Comparison of ENCODE assay signal across 25 mouse cellular contexts in the genomic region with DNA sequence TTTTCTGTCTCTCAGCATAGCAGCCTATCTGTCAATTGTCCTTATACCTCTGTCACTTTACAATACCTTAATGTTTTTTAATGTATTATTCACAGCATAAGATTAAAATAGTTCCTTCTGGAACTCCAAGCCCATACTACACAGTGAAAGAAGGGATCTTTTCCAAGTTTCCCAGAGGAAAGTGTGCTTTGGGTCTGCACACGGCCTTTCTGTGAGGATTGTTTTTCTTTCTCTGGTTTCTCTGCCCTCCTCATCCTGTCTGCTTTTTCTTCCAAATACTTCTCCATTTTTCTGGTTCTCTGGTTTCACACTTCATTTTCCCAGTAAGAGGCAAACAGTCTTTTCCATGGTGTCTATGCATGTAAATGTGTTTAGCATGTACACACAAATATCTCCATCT. TPM values are rescaled to one million over a fixed set of nuclear protein-coding genes. Genes with fewer than 3 reads are reported as not detected.
DNase-seq lines count a peak whose midpoint lies in the region; ATAC-seq and TF ChIP-seq lines count a peak whose summit lies in the region.
"Had no signal": no experiment of that assay in that cellular context is flagged by ENCODE, and none has a peak within 500 bp of the region (broad histone marks: within the 10 kb centered on the region; RNA-seq: fewer than 3 reads in every experiment).

No protein-coding gene starts in this region.

- H3K4me1 ChIP-seq in forebrain, embryonic 10.5 days = no peaks in the 10 kb centered on the region
- no peaks in the 10 kb centered on the region for H3K4me1 ChIP-seq in forebrain, embryonic 15.5 days
- no peaks in the 10 kb centered on the region for H3K4me1 ChIP-seq in kidney, postnatal 0 days (replicated peaks; ENCODE audit: insufficient read depth, low read length)
- H3K4me1 ChIP-seq in embryonic facial prominence, embryonic 14.5 days (ENCODE audit: control insufficient read depth, insufficient read depth, low read length) = peaks cover 12% of the 10 kb centered on the region
- peaks cover 8% of the 10 kb centered on the region; the same call in 1 of the 2 replicates for H3K4me1 ChIP-seq in limb, embryonic 15.5 days
- H3K4me1 ChIP-seq: forebrain, embryonic 13.5 days; heart, embryonic 15.5 days; liver, embryonic 12.5 days; lung, embryonic 15.5 days; midbrain, embryonic 12.5 days had no signal

- no peak for TF ChIP-seq CTCF in kidney, postnatal 0 days (IDR thresholded peaks at IDR 0.05; ENCODE audit: low read depth)

- H3K4me3 ChIP-seq in forebrain, embryonic 10.5 days = no peak overlapping the region
- H3K4me3 ChIP-seq in forebrain, embryonic 15.5 days = no peak overlapping the region
- H3K4me3 ChIP-seq in kidney, postnatal 0 days (replicated peaks; ENCODE audit: low read depth, low read length) = no peak overlapping the region
- H3K4me3 ChIP-seq in embryonic facial prominence, embryonic 14.5 days (ENCODE audit: low read depth, low read length) = no peak overlapping the region
- H3K4me3 ChIP-seq in limb, embryonic 15.5 days = no peak overlapping the region
- H3K4me3 ChIP-seq: forebrain, embryonic 13.5 days; heart, embryonic 15.5 days; layer of hippocampus, adult 2 months; liver, embryonic 12.5 days; lung, embryonic 15.5 days; midbrain, embryonic 12.5 days had no signal

- no peaks in the 10 kb centered on the region for H3K9me3 ChIP-seq in forebrain, embryonic 10.5 days
- no peaks in the 10 kb centered on the region for H3K9me3 ChIP-seq in forebrain, embryonic 15.5 days
- H3K9me3 ChIP-seq in kidney, postnatal 0 days (replicated peaks; ENCODE audit: low read length) = no peaks in the 10 kb centered on the region
- H3K9me3 ChIP-seq in embryonic facial prominence, embryonic 14.5 days (ENCODE audit: control insufficient read depth, low read length) = no peaks in the 10 kb centered on the region
- H3K9me3 ChIP-seq in limb, embryonic 15.5 days = no peaks in the 10 kb centered on the region
- H3K9me3 ChIP-seq: forebrain, embryonic 13.5 days; heart, embryonic 15.5 days; liver, embryonic 12.5 days; lung, embryonic 15.5 days; midbrain, embryonic 12.5 days had no signal

- H3K27ac ChIP-seq in forebrain, embryonic 10.5 days = peak overlapping the region; percentile 57; the same call in 1 of the 2 replicates
- H3K27ac ChIP-seq in forebrain, embryonic 15.5 days (replicated peaks) = no peak overlapping the region
- H3K27ac ChIP-seq in kidney, postnatal 0 days = peak overlapping the region; percentile 36; the same call in 1 of the 2 replicates
- H3K27ac ChIP-seq in embryonic facial prominence, embryonic 14.5 days (replicated peaks; ENCODE audit: low read depth, low read length) = peak overlapping the region; percentile 85
- H3K27ac ChIP-seq in limb, embryonic 15.5 days = peak overlapping the region; percentile 80
- H3K27ac ChIP-seq: forebrain, embryonic 13.5 days; heart, embryonic 15.5 days; hindbrain, postnatal 0 days; layer of hippocampus, adult 2 months; liver, embryonic 12.5 days; lung, embryonic 15.5 days; midbrain, embryonic 12.5 days had no signal

- no peak overlapping the region for H3K9ac ChIP-seq in forebrain, embryonic 15.5 days (replicated peaks)
- H3K9ac ChIP-seq in kidney, postnatal 0 days (ENCODE audit: low read depth, low read length) = no peak overlapping the region
- H3K9ac ChIP-seq in embryonic facial prominence, embryonic 14.5 days (ENCODE audit: low read depth, low read length) = no peak overlapping the region
- no peak overlapping the region for H3K9ac ChIP-seq in limb, embryonic 15.5 days
- H3K9ac ChIP-seq: forebrain, embryonic 13.5 days; heart, embryonic 15.5 days; liver, embryonic 12.5 days; lung, embryonic 15.5 days; midbrain, embryonic 12.5 days had no signal

- H3K36me3 ChIP-seq in forebrain, embryonic 10.5 days (replicated peaks) = no peaks in the 10 kb centered on the region
- H3K36me3 ChIP-seq in forebrain, embryonic 15.5 days = no peaks in the 10 kb centered on the region
- no peaks in the 10 kb centered on the region for H3K36me3 ChIP-seq in kidney, postnatal 0 days (ENCODE audit: insufficient read depth, low read length)
- no peaks in the 10 kb centered on the region for H3K36me3 ChIP-seq in embryonic facial prominence, embryonic 14.5 days (ENCODE audit: control insufficient read depth, insufficient read depth, low read length)
- H3K36me3 ChIP-seq in limb, embryonic 15.5 days = no peaks in the 10 kb centered on the region
- H3K36me3 ChIP-seq: heart, embryonic 15.5 days; liver, embryonic 12.5 days; lung, embryonic 15.5 days; midbrain, embryonic 12.5 days had no signal

- no peak for ATAC-seq in forebrain, embryonic 15.5 days (replicated peaks)
- no peak for ATAC-seq in kidney, postnatal 0 days (replicated peaks; ENCODE audit: low FRiP score, low read depth)
- peak; percentile 60 for ATAC-seq in embryonic facial prominence, embryonic 14.5 days (ENCODE audit: low read depth)
- 0 out of 2 replicates have a peak, but pooled peaks have one; percentile 48 for ATAC-seq in limb, embryonic 15.5 days (ENCODE audit: insufficient number of reproducible peaks, low FRiP score, low TSS enrichment, low read depth)
- ATAC-seq: forebrain, embryonic 13.5 days; hindbrain, postnatal 0 days; intestine, postnatal 0 days; liver, embryonic 12.5 days had no signal

- no peak overlapping the region for H3K4me2 ChIP-seq in forebrain, embryonic 15.5 days (replicated peaks)
- H3K4me2 ChIP-seq in kidney, postnatal 0 days (ENCODE audit: low read length) = no peak overlapping the region
- peak overlapping the region; percentile 32; the same call in 1 of the 2 replicates for H3K4me2 ChIP-seq in embryonic facial prominence, embryonic 14.5 days (ENCODE audit: low read depth, low read length)
- no peak overlapping the region for H3K4me2 ChIP-seq in limb, embryonic 15.5 days
- H3K4me2 ChIP-seq: forebrain, embryonic 13.5 days; heart, embryonic 15.5 days; liver, embryonic 12.5 days; lung, embryonic 15.5 days; midbrain, embryonic 12.5 days had no signal

- DNase-seq in forebrain, embryonic 10.5 days (ENCODE audit: extremely low spot score, low spot score) = no peak
- DNase-seq in kidney, postnatal 0 days (ENCODE audit: low spot score) = peak; percentile 31
- DNase-seq in kidney, adult 8-10 months = no peak
- DNase-seq in embryonic facial prominence, embryonic 14.5 days (ENCODE audit: low spot score) = peak; percentile 69
- DNase-seq in urinary bladder, adult 2 months (ENCODE audit: low spot score) = no peak
- DNase-seq: adrenal gland, postnatal 25 days; cerebellum, adult 11-12 months; gastrocnemius, postnatal 10 days; heart, adult 18-20 months; heart, postnatal 4 days; layer of hippocampus, postnatal 36 days; lung, postnatal 4 days; thymus, postnatal 25 days had no signal

- 52% methylated on average over 1 of the region's 1 CpGs for WGBS in forebrain, embryonic 10.5 days
- WGBS in forebrain, embryonic 15.5 days = 77% methylated on average over 1 of the region's 1 CpGs
- 8% methylated on average over 1 of the region's 1 CpGs for WGBS in kidney, postnatal 0 days
- WGBS in embryonic facial prominence, embryonic 14.5 days = 21% methylated on average over 1 of the region's 1 CpGs
- WGBS in limb, embryonic 15.5 days = 15% methylated on average over 1 of the region's 1 CpGs

- H3K27me3 ChIP-seq in forebrain, embryonic 10.5 days (ENCODE audit: poor library complexity, severe bottlenecking) = no peaks in the 10 kb centered on the region
- no peaks in the 10 kb centered on the region for H3K27me3 ChIP-seq in forebrain, embryonic 15.5 days
- H3K27me3 ChIP-seq in kidney, postnatal 0 days (ENCODE audit: insufficient read depth, low read length) = no peaks in the 10 kb centered on the region
- H3K27me3 ChIP-seq in embryonic facial prominence, embryonic 14.5 days (replicated peaks; ENCODE audit: control insufficient read depth, insufficient read depth, low read length) = no peaks in the 10 kb centered on the region
- no peaks in the 10 kb centered on the region for H3K27me3 ChIP-seq in limb, embryonic 15.5 days
- H3K27me3 ChIP-seq: CH12.LX; forebrain, embryonic 13.5 days; heart, embryonic 15.5 days; liver, embryonic 12.5 days; lung, embryonic 15.5 days; midbrain, embryonic 12.5 days had no signal

RNA-seq across cellular contexts. Expression of a gene that starts 48.2 kb away (rescaled TPM):
- not detected in 2 replicates for polyA plus RNA-seq in forebrain, embryonic 10.5 days (2016; fragmentation: Nextera tagmentation; extraction: Ambion mirVana)
- polyA plus RNA-seq in forebrain, embryonic 15.5 days (2015; fragmentation: Nextera tagmentation; extraction: Ambion mirVana) = not detected in 2 replicates
- polyA plus RNA-seq in kidney, postnatal 0 days (2015; fragmentation: Nextera tagmentation; extraction: Ambion mirVana) = 9.3 and 9.9 TPM in 2 replicates
- polyA plus RNA-seq in embryonic facial prominence, embryonic 14.5 days (2014; fragmentation: Nextera tagmentation; extraction: Ambion mirVana) = not detected in 2 replicates
- polyA plus RNA-seq in limb, embryonic 15.5 days (2015; fragmentation: Nextera tagmentation; extraction: Ambion mirVana) = 0.06 and 0.08 TPM in 2 replicates
- 0.28 and 0.40 TPM in 2 replicates for polyA plus RNA-seq in urinary bladder, adult 2 months (2012; rRNA removed)
- polyA plus RNA-seq: forebrain, embryonic 13.5 days; heart, embryonic 15.5 days; hindbrain, postnatal 0 days; intestine, postnatal 0 days; liver, embryonic 12.5 days; midbrain, embryonic 12.5 days; neural tube, embryonic 14.5 days had no signal

Comparison
In these comparisons a context has a peak if more than half of its experiments do, and no peak if none do; other contexts are left out.
1. DNase-seq: peak in kidney, postnatal 0 days (single experiment) and embryonic facial prominence, embryonic 14.5 days (single experiment); none in forebrain, embryonic 10.5 days (single experiment), kidney, adult 8-10 months (0 of 2) and urinary bladder, adult 2 months (single experiment).
2. ATAC-seq: peak in embryonic facial prominence, embryonic 14.5 days (single experiment) and limb, embryonic 15.5 days (single experiment); none in forebrain, embryonic 15.5 days (single experiment) and kidney, postnatal 0 days (single experiment).